Mouse (Mus musculus) heart, postnatal 14 days (tissue): ENCODE results near the gene Lmntd1. TPM values are rescaled to one million over a fixed set of nuclear protein-coding genes. Genes with fewer than 3 reads are reported as not detected.

Experiments
- DNase-seq, 2 experiments: peaks; one replicate each; pipeline ENCODE4 v3.0.0; 2021 to 2022
- intact Hi-C: fragments of 180-260 bp; cut with DNase I; formaldehyde crosslinking; loops from one replicate; pipeline ENCODE4 v1.15.1; 2025
- long read RNA-seq, 2 experiments: library from polyadenylated mRNA; stranded (forward); transcript quantifications; one replicate each; pipeline ENCODE4 v2.0.0; 2021
- total RNA-seq, 2 experiments: library from RNA; stranded (reverse); gene quantifications; 2 replicates each; pipeline ENCODE4 v1.2.3; 2021

Lmntd1 gene
- 1 to 10 TPM in 1 of 2 experiments, under 1 TPM in 1; 0.59 to 1.4 TPM for total RNA-seq
- long read RNA-seq, experiment 1, result 0 reads
- long read RNA-seq, experiment 2, partial matches to known transcripts, result 0 of 2 reads
- long read RNA-seq, experiment 2, other reads (novel, unspliced or antisense), result 1 of 2 reads

DNA sequence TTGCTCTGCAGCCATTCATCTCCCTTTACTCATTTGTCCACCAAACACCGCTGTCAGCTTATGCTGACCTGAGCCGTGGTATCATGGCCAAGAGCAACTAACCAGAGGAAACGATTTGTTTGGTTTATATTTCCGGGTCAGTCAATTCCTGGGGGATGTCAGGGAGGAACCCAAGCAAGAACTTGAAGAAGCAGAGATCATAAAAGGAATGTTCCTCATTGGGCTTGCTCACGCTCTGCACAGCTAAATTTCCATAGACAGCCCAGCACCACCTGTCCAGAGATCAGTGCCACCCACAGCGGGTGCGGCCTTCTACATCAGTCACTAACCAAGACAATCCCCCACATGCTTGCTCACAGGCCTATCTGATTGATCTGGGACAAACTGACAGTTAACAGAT is at the start of gene Lmntd1:
TSS of gene Lmntd1 (minus strand) at position 101 of the 400 bp plus-strand sequence.
- intact Hi-C loops, result no loop called here
- DNase-seq, result no peak

GRCm38 (mm10) chr6:145660943-145661342 is 46.8 kb upstream of the Lmntd1 start:
- intact Hi-C loops, result loop anchor here (10.0 kb wide), 1 partner anchor 134 kb away; no protein-coding TSS in a partner anchor
- DNase-seq, result no peak

DNA sequence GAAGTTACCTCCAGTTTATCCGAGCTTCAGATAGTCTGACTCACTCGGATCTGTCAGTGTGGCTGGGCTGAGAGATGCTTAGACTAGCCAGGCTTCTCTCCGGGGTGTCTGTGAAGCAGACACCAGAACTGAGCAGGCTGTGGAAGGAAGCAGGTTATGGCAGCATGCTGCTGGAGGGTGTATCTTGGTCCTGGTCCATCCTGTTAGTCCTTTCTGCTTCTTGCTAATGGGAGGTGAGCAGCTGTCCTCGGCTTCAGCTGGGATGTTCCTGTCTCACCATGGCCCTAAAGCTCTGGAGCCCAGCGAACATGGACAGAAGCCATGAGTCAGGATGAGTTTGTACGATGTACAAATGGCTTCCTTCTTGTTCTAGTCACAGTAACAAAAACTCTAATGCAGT is 45.0 kb upstream of the Lmntd1 start:
- intact Hi-C loops, result no loop called here
- no peak for DNase-seq

GRCm38 (mm10) chr6:145656740-145657591 is 42.8 kb upstream of the Lmntd1 start:
- peak in 1 of 2 experiments; percentile 14 for DNase-seq
- intact Hi-C loops, result no loop called here

- intact Hi-C loops, result no loop called here
- no peak for DNase-seq
These were observed 41.6 kb upstream of the Lmntd1 start for GRCm38 (mm10) chr6:145655678-145656077.

- intact Hi-C loops, result no loop called here
These were observed 40.1 kb upstream of the Lmntd1 start for GRCm38 (mm10) chr6:145654062-145654836.

DNA sequence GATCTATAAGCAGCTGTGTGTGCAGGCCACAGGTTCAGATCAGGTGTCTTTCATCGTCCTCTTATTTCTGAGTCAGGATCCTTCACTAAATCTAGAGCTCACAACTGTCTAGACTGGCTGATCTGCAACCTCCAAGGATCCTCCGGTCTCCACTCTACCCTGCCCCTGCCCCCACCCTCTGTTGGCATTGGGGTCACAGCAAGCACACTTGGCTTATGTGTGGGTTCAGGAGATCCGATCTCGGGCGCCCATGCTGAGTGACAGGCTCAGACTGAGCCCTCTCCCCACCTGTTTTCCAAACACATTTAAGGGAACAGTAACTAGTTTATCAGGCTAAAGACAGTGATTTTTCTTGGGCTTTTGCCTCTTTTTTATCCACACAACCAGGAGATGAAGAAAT is 39.5 kb upstream of the Lmntd1 start:
- DNase-seq, result no peak
- intact Hi-C loops, result no loop called here

More at GRCm38 (mm10) chr6:145654062-145654836, 40.1 kb upstream of the Lmntd1 start:
- DNase-seq, result no peak

- intact Hi-C loops, result no loop called here
These were observed 38.9 kb upstream of the Lmntd1 start for GRCm38 (mm10) chr6:145652986-145653385.

GRCm38 (mm10) chr6:145651976-145652375 is 37.9 kb upstream of the Lmntd1 start:
- DNase-seq, result no peak
- intact Hi-C loops, result no loop called here

More at GRCm38 (mm10) chr6:145652986-145653385, 38.9 kb upstream of the Lmntd1 start:
- DNase-seq, result no peak

GRCm38 (mm10) chr6:145640971-145641506 is 26.9 kb upstream of the Lmntd1 start:
- no peak for DNase-seq
- intact Hi-C loops, result no loop called here

- intact Hi-C loops, result no loop called here
- DNase-seq, result peak; percentile 21 to 49
These were observed 24.1 kb upstream of the Lmntd1 start for GRCm38 (mm10) chr6:145638248-145638647.

DNA sequence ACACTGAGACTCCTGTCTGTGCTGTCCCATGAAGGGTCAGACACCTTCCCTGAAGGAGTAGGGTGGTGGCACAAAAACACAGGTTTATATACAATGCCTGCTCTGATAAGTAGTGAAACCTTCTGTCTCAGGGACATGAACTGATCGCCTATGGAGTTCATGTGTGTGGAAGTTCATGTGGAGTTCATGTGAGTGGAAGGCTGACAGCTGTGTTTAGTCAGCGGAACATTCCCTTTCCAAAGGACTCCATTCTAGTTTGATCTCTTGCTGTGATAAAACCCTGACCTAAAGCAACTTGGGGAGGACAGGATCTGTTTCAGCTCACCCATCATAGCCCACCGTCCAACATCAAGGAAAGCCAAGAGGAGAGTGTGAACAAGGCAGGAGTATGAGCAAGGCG is 22.6 kb upstream of the Lmntd1 start:
- intact Hi-C loops, result no loop called here
- DNase-seq, result no peak

DNA sequence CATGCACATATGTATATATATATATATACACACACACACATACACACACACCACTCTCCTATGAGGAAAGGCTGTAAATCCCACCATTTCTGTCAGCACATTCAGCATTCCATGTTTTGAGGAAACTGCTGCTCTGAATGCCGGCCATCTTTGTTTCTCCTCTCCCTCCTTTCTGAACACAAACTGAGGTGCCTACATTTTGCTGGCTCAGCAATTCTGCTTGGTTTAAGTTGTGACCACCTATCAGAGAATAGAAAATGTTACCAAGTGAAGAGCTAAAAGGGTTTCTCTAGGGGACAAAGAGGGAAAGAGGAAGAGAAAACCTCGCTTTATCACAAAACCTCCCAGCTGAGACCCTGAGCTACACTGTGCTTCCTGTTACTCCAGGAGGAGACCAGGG is 20.3 kb upstream of the Lmntd1 start:
- DNase-seq, result no peak
- intact Hi-C loops, result no loop called here

DNA sequence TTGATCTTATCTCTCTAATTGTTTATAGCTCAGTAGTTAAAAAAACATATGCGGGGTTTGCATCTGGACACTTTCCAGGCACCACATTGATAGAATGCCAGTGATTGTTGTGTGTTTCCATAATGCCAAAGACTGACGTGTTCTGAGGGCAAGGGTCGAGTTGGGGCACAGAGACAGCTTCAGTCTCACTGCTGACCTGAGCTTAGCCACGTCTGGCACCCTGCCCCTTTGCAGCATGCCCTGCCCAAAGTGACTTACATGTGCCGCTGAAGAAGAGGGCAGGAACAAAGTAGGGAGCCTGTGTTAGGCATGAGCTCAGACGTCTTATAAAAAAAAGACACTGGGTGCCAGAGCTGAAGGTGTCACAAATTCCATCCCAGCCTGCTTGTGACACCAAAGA is 16.1 kb upstream of the Lmntd1 start:
- intact Hi-C loops, result no loop called here
- DNase-seq, result peak in 1 of 2 experiments; percentile 42

DNA sequence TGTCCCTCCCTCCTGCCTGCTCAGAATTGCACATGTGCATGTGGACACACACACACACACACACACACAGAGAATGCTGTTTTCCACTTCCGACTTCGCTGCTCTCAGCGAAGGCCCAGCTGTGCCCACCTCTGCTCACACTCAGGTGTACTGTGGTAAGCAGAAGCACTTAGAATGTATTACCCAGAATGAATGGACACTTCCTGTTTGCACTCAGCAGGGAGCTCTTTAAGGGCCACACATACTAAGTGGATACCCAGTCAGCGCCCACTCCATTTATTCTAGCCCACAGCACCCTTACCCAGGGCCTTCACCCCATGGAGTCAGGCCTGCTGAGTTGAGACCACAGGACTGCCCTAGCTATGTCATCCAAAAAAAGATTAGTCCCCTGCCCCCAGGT is 9.0 kb upstream of the Lmntd1 start:
- intact Hi-C loops, result no loop called here
- DNase-seq, result no peak

DNA sequence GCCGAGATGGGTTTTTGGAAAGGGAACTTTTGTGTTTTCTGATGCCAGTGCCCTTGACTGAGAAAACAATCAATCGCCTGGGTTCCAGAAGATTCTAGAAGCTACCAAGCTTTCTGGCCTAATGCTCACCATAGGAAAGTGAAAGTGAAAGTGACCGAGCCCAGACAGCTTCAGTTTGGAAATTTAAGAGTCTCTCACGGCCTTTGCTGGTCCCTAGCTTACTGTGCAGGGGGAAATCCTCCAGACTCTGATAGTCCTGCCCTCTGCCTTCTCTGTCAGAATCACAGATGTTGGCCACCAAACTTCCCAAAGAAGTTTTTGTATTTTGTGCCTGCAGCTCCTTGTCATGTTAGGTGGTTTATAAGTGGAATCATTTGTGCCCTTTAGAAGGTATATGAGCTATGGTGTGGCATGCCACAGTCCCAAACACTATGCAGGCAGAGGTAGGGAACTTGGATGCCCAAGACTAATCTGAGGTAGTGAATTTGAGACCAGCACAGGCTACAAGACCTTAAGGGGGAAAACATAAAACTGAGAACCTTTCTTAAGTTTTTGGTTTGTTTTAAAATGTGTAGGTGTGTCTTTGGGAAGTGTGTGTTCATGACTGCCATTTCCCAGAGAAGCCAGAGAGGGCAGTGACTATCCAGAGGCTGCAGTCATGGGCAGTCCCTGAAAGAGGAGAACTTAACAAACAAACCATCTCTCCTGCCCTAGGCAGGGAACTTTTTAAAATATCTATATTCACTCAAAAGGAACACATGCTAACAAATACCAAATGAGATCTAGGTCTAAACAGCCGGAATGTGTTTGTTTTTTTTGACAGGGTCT is 2.5 kb upstream of the Lmntd1 start:
- intact Hi-C loops, result no loop called here
- DNase-seq, result no peak

- DNase-seq, result no peak
These were observed 1.6 kb upstream of the Lmntd1 start, which contains the start of gene Tuba3b for GRCm38 (mm10) chr6:145615666-145616210. Tuba3b (plus strand) TSS chr6:145615757.

GRCm38 (mm10) chr6:145612611-145613010 is 1.5 kb downstream of the Lmntd1 start:
- intact Hi-C loops, result no loop called here
- DNase-seq, result no peak

More at GRCm38 (mm10) chr6:145615666-145616210, 1.6 kb upstream of the Lmntd1 start, which contains the start of gene Tuba3b:
- intact Hi-C loops, result no loop called here

DNA sequence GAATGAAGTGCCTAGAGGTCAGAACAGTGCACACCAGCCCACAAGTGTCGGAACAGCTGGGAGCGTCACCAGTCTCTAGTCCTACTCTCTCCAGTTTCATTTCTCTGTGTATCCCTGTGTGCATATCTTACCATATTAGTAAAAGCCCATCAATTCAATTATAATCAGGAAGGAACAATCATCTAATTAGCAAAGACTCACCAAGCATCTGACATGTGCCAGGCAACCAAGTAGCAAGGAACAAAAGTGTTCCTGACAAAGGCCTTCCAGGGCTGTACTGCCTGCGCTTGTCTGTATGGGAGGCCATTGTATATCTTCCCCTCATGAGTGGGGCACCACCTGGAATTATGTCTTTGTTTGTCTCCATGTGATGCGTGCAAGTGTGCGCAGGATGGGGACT is 3.2 kb downstream of the Lmntd1 start:
- DNase-seq, result no peak
- intact Hi-C loops, result no loop called here

DNA sequence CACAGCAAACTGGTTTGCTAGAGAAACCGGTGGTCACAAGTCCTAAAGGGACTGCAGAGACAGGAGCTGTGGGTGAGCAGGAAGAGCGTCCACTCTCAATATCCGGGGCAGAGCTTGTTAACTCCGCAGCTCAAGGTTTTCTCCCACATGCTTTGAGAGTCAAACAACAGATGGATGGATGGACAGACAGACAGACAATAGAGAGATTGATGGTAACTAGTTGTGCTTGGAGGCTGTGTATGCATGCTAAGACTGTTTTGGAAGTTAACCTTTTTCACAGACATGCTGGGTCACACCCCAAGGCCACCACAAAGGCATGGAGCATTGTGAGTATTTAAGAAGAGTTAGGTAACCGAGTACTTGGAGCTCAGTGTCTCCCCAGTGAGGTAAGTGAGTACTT is 5.4 kb downstream of the Lmntd1 start:
- intact Hi-C loops, result no loop called here
- DNase-seq, result no peak
